Mouse (Mus musculus): Measurements from ENCODE around the gene Parp12. TPM values are rescaled to one million over a fixed set of nuclear protein-coding genes. Genes with fewer than 3 reads are reported as not detected.

The Parp12 gene
- polyA plus RNA-seq, 1 experiment from 2014 or later: 49.2 TPM

DNA sequence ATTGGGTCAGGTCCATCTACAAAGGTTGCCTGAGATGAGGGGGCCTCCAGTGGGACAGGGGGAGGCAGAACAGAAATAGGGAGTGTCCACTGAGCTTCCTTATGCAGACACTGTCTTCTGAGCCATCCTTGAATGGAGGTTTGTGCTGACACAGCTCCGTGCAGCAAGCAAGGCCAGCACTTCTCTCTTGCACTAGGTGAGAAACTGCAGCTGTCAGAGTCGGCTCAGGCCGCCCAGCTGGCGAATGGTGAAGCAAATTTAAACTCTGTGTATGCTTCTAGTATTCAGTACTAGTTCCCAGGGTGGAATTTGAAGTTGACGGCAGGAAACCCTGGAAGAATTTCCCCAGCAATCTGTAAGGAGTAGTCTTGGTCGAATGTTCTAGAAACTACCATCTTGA is 67.3 kb downstream of the Parp12 start:
- Histone ChIP-seq H3K36me3 (ENCODE audit: inconsistent target) (peaks cover 55% of the 10 kb centered on the region), H3K4me3 (ENCODE audit: inconsistent target) (no peak overlapping the region), H3K79me2 (ENCODE audit: inconsistent target) (no peaks in the 10 kb centered on the region), H3K27ac (no peak overlapping the region)
- WGBS (ENCODE audit: missing documents): 92% methylated on average over 6 of the region's 6 CpGs

DNA sequence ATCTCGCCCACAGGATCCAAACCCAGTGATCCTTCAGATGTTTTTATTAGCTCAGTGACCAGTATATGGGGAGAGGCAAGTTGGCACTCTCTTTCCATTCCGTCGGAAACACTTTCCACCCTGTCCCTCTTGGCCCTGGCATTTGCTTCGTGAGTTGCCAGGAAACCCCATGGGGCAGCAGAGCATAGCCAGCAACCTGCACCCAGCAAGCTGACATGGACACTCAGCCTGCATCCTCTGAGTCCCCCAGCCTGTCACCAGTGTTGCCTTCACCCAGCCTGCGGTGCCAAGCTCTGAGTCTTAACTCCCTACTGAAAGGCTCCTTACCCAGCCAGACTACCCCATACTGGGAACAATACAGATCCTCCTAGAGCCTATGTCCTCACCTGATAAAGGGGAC is 69.0 kb downstream of the Parp12 start:
- Histone ChIP-seq H3K27ac (no peak overlapping the region), H3K4me3 (ENCODE audit: inconsistent target) (no peak overlapping the region), H3K36me3 (ENCODE audit: inconsistent target) (peaks cover 69% of the 10 kb centered on the region), H3K79me2 (ENCODE audit: inconsistent target) (no peaks in the 10 kb centered on the region)
- WGBS (ENCODE audit: missing documents): 97% methylated on average over 5 of the region's 5 CpGs

DNA sequence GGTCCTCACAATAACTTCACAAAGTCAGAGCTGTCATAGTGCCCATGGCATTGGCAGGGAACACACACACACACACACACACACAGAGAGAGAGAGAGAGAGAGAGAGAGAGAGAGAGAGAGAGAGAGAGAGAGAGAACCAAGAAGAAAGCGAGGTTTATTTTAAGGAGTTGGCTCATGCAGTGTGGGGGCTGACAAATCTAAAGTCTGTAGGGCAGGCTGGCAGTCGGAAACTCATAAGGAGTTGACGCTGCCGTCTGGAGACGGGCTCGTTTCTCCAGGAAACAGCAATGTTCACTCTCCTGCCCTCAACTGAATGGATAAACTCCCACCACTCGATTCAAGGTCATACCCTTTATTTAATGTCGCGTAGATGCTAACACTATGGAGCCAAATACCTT is 77.7 kb downstream of the Parp12 start:
- no peak overlapping the region for H3K27ac ChIP-seq
- H3K79me2 ChIP-seq (ENCODE audit: inconsistent target): no peaks in the 10 kb centered on the region
- H3K36me3 ChIP-seq (ENCODE audit: inconsistent target): peaks cover 83% of the 10 kb centered on the region
- H3K4me3 ChIP-seq (ENCODE audit: inconsistent target): no peak overlapping the region
- 99% methylated on average over 8 of the region's 9 CpGs for WGBS (ENCODE audit: missing documents)

Other genes starting within 250 kb of the Parp12 start
- gene Tbxas1, start 242.9 kb downstream of the Parp12 start, polyA plus RNA-seq (2018): 131 to 194 TPM (median 144 TPM) in 3 replicates
- gene Hipk2, start 242.2 kb downstream of the Parp12 start, polyA plus RNA-seq (2018): 20.7 to 41.4 TPM (median 22.0 TPM) in 3 replicates
- 11.0 to 14.5 TPM (median 11.1 TPM) in 3 replicates for gene Kdm7a, start 88.4 kb upstream of the Parp12 start, polyA plus RNA-seq (2018)